Mouse (Mus musculus) adrenal gland, postnatal 10 days (tissue): ENCODE data around the gene Wars. TPM values are rescaled to one million over a fixed set of nuclear protein-coding genes. Genes with fewer than 3 reads are reported as not detected.

Source experiments
- DNase-seq: peaks from one replicate; pipeline ENCODE4 v3.0.0; 2021; ENCODE audit warnings: mixed read lengths
- total RNA-seq, 2 experiments: library from RNA; stranded (reverse); gene quantifications; 2 replicates each; pipeline ENCODE4 v1.2.3; 2021

Wars gene
- total RNA-seq, 2 experiments from 2014 or later: 48.8 to 51.5 TPM

DNA sequence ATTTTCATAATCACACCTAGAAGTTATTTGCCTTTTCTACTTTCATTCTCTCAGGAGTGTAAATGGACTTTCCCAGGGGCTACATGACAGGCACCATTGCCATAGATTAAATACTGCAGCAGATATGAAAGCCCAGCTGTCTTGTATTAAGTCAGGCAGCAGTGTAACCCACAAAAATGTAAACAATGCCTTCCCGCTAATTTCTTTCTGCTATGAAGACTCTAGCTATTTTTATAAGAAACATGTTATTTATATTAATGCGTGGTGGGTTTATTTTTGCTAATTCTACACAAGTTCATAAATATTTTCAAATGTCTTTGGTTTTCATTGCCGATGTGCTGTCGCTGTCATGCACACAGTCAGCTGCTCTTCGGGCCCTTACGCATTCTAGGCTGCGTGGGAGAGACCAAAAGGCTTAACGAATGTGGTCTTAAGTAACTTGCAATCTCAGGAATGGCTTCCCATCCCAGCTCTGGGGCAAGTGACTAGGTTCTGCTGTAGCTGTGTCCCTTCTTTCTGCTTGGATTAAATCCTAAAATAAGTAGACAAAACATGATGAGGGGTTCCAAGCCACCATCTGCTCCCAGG, 16.0 kb upstream of the Wars start:
- no peak for DNase-seq

DNA sequence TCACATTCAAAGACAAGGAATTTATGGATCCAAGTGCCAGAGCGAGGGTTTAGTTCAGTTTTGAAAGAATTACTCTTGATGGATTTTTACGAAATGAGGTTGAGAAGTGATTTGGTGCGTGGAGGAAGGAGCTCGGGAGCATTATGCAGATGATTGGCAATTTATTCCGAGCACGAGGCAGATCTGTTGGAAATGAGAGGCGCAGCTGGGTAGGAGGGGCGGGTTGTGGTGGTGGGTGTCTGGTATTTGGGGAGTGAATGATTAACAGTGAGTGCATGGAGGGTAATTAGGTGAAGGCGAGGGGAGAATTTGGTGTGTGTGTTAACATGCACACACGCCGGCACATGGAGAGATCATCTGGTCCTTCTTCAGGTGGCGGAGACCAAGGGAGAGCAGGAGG, 12.4 kb upstream of the Wars start:
- DNase-seq: no peak

DNA sequence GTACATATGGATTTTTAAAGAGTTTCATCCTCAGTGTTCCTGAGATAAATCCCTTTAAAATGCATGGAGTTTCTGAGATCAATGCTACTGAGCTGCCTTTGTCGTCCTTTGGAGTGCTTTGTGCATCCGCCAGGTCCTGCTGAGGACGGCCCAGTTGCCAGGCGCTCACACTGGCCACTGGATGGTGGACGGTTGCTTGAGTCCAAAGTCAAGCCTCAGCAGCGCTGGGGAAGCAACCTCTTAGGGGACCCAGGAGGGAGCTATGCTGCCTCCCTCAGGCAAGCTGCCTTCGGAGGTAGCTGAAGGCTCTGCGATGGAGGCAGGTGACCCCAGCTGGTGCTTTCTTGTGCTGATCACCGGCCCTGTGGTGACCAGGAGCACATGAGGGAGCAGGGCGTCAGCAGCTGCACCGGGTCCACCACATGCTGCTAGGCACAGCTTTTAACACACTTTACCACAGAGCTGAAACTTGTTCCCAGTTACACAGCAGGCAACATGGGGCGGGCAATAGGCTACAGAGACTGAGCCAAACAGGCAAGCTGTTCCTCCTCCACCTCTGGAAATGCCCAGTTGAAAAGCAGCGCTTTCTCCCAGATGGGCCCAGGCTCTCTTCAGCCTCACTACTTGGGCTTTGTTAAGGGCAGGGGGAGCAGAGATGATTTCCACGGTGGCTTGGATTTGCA, 11.8 kb upstream of the Wars start:
- no peak for DNase-seq

DNA sequence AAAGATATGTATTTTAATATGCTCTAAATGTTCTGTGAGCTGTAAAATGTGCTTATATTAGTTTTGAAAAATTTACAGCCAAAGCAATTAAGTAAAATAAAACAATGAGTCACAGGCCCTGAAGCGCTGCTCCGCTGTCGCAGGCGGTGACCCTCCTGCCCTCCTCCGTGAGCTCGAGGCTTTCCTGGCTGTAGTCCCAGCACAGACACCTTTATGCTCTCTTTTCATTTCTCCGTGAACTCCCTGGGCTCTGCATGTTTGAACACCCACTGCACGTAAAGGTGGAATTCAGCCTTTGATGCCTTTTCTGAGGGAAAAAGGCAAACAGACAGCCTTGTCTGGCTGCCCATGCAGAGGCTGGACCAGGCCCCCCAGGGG, 10.3 kb upstream of the Wars start:
- peak; percentile 23 for DNase-seq

DNA sequence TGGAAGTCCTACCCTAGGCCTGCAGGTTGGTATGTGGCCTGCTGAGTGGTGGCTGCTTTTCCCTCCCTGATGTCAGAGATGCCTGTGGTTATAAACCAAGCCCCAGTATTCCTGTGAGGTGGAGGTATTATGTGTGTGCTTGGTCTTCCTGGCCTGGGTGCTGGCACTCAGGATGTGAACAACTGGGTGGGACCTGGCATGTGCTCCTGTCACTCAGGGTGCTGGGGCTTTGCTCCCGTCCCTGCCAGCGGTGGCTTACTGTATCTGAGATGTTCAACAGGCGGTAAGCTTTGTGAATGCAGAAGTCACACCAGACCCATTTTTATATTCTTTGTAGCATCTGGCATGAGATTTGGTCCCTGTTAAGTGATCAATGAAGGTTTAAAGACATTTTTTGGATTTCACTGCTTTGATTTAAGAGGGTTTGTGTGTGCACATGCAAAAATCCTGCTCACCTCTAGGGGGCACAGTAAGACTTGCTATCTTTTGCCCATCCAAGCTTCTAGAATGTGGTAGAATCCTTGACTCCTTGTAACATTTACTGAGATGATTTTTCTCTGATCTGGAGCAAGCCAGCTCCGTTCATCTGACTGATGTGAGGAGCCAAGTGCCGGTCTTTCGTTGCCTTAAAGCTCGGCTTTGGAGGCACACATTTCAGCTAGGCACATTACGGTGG, 9.8 kb upstream of the Wars start:
- DNase-seq: peak; percentile 71

DNA sequence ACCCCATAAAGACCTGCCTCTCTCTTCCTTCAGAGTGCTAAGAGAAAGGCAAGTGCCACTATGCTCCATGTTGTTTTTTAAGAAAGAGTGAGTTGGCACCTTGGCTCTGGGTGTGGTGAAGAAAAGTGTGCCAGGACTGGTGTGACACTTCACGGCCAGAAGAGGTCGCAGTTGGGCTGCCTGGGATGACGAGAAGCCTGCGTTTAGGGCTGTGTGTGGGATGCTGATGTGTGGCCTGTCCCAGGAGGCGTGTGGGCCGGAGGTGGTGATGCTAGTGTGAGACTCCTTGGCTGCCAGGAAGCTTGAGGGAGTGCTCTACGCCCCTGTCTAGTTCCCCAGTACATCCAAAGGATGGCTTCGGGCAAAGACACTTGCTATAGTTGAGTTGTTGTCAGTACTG, 9.0 kb upstream of the Wars start:
- peak; percentile 65 for DNase-seq

DNA sequence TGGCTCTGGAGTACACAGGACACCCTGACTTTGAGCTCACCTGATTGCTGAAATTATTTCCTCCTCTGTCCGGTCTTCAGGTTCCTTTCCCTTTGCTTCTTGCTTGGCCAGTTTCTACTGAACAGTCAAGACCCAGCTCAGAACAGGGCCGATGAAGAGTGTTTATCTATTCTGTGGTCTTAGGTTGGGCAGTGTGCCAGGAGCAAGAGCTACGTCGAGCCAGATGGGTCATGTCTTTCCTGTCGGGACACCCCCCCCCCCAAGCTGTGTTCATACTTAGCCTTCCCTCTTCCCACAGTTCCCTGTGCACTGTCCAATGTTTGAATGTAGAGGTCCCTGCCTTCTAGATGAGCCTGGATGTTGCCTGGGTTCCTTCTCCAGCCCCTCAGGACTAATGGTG, 7.4 kb upstream of the Wars start:
- no peak for DNase-seq

DNA sequence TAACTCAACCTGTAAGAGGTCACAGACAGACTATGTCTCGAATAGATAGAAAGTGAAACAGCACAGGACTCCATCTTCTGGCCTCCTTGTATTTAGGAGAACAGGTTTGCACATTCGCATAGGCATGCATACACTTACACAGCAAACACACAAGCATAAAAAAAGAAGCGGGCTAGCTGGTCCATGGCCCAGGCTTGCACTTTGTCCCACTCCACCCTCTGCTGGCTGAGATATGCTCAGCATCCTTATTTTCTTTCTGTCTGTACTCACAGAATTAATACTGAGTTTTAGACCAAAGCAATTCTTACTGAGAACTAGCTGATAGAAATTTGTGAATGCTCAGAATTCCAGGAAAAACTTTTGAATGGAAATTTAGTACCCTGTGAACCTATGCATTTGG, 2.0 kb upstream of the Wars start:
- DNase-seq: peak; percentile 58

DNA sequence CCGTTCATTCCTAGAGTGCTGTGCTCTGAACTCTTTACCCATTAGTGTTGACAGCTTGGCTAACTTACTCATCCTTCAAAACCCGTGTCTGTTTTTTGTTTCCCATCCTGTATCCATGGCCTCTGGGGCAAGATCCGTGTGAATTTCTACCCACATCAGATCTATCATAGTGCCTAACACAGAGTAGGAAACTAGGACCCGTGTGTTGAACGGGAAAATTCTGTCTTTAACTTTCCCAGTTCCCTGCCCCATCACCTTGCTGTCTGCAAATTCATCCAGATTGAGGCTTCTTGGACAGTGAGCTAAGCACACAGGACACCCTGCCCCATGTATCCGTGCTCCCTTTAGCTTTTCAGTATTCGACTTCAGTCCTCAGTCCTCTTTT, 450 bp upstream of the Wars start:
- DNase-seq: no peak

DNA sequence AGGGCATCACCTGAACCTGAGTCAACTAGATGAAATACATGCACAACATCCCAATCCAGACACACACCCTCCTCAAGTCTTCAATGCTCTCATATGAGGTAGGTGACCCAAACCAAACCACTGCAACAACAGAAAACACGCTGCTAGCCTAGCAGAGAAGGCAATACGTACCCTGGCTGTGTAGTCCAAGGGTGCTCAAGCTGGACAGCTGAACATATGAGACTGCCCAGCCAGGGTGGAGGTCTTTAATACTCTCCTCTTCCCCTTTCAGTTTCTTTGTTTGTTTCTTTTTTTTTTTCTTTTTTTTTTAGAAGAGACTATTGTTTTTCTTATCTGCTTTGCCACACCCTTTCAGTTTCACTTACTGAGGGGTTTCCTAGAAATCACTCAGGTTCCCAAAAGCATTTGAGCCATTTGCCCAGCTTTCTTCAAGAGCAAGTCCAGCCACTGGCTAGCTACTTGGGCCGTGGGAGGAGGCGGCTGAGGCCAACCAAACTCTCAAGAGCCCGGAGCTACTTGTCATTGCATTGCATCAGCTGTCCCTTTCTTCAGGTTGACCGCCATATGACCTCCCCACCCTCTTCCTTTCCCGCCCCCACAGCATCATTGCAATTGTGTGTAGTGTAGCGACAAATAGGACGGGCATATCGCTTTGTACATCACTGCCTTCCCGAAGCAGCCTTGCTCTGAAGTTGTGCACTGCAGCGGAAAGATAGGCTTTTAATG, 822 bp downstream of the Wars start, which contains the start of gene Wdr25:
Gene Wdr25 (plus strand): TSS at position 643 of the 726 bp plus-strand sequence.
- no peak for DNase-seq

DNA sequence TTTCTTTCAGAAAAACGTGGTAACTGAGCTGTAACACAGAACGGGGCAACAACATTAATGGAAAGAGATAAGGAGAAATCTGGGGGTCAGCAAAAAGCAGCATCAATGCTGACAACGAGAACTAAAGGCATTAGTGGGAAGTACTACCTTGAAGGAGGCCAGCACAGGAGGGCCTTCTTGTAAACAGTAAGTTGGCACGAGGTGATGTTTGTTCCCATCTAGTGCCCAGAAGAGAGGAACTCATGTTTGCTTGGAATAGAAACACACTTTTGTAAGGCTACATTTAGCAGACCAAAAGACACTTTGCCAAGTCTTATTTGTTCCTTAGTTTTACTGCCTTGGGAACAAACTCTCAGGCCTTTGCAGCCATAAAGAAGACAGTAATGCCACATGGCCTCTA, 5.3 kb downstream of the Wars start:
- DNase-seq: no peak

DNA sequence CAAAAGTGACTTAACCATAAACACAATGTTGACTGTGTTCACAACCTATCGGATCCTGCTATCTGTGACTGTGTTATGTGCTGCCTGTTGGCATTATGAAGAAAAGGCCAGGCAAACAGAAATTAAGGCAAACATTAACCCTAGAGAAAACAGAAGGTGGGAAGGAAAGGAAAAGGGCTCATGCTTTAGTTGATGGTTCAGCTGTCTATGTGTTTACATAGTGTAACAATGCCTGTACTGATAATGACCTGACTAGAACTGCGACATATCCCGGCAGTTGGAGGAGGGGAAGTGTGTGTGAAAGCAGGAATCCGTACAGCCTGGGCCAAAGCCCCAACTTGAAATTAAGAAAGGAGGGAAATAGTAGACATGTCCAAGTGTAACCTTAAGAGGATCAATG, 6.9 kb downstream of the Wars start:
- DNase-seq: no peak

DNA sequence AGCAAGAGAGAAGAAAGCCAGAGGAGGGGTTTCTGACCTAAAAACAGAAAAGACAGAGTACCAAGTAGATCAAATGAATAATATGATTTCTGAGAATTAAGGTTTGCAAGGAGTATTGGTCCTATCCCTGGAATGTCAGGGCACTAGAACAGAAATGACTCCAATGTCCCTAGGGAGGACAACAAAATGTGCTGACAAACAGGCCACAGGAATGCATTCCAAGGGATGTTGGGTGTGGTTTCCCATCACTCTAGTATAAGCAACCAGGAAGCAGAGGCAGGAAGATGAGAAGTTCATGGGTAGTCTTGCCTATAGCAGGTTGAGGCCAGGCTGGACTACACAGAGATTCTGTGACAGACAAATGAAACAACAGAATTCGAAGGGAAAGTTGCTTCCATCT, 8.1 kb downstream of the Wars start:
- DNase-seq: no peak

DNA sequence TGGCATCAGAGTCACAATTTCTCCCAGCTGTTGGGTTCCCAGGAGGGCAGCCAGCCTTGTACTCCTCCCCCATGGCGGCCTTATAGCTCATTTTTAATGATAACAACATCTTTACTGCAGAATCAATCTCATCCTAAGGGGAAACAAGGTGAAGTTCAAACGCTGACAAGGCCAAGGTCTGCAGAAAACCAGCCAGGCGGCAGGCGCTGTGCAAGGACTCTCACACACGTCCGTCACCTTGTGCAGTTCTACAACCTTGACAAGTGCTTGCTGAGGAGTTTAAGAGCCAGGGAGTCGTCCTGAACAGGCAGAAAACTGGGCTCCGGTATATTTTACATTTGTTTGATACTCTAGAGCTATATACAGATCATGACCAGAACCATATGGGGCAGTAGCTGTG, 11.2 kb downstream of the Wars start:
- DNase-seq: peak; percentile 49

DNA sequence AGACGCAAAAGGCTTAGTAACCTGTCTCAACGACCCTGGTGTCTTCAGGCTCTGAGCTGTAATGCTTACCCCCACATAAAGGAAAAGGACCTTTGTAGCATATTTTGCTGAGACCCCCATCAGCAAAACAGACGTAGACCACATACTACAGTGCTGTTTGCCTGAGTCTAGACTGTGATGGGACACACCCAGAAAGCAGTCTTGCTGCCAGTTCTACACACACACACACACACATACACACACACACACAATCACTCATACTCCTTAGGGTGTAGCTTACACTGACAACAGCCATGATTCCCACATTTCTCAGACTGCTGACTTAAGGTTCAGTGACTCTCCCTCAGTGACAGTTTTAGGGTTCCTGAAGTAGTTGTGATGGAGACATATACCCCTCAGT, 12.8 kb downstream of the Wars start:
- no peak for DNase-seq

DNA sequence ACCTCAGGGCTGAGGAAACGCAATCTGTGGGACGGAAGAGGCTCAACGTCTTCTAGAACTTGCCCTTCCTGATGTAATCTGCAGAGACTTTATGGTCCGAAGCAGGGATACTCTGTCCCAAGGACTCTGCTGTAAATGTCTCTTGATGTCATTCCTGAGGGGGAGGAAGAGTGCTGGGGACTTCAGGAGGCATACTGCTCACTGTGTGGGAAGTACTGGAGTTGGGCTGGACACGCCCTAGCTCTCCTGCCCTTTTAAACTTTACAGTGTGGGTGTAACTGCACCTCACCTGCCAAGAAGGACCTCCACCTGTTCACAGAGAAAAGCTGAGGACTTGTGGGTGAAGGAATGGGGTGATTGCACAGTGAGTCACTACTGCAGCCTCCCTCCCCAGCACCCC, 13.4 kb downstream of the Wars start:
- no peak for DNase-seq

DNA sequence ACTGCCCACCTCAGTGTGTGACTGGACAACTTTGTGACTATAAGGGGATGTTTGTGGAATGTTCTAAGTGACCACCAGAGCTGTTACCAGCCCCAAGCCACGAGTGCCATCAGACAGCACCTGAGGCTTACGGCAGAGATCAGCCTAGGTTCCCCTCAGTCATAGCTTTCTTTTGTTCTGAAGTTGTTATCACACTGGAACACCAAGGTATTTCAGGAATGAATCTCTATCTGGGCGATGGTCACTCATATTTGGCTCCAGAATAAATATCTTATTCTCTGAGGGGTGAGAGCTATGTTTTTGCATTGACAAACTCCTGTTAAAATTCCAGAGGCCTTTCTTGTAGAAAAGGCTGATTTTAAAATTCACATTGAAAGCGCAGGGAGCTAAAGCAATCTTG, 14.8 kb downstream of the Wars start:
- DNase-seq: no peak

DNA sequence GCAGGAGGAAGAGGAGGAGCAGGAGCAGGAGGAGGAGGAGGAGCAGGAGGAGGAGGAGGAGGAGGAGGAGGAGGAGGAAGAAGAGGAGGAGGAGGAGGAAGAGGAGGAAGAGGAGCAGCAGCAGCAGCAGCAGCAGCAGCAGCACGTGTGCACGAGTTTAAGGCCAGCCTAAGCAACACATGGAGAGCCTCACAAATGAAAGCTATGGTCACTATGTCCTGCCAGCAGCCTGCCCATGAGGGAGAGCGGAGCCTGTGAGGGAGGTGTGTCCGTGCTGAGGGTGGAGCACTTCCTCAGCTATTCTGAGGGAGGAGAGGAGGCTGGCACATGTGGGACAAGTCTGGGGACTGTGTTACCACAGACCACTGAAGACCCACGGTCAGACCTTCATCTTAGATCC, 20.9 kb downstream of the Wars start:
- DNase-seq: no peak

DNA sequence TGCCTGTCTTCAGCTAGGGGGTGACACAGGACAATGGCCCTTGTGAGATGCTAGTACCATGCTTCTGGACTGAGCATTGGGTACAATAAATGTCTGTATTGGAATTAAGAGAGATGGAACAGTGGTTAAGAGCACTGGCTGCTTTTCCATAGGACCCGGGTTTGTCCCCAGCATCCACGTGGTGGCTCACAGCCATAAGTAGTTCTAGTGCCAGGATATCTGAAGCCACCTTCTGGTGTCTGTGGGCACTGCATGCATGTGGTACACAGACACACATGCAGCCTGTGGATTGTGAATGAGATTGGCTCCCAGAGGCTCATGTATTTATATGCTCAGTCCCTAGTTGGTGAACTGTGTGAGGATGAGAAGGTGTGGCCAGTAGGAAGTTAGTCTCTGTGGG, 24.4 kb downstream of the Wars start:
- DNase-seq: no peak

DNA sequence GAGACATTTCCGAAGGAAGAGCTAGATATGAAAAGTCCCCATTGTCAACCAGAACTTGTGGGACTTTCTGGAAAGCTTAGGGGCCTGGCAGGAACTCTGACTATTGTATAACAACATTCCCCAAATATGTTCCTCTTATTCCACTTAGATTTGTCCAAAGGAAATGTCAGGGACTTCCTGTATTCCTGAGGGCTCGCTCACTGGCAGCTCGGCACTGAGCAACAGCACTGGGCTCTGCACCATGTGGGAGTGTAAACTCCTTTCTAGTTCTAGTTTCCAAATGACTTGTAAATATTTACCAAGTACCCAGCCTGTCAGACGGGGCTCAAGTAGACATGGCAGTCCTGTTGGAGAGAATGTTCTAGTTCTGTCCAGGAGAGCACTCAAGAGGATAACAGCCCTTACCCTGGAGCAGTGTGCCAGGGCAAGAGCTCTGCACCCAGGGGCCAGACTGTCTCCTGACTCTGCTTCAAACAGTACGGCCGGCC, 28.9 kb downstream of the Wars start:
- no peak for DNase-seq

DNA sequence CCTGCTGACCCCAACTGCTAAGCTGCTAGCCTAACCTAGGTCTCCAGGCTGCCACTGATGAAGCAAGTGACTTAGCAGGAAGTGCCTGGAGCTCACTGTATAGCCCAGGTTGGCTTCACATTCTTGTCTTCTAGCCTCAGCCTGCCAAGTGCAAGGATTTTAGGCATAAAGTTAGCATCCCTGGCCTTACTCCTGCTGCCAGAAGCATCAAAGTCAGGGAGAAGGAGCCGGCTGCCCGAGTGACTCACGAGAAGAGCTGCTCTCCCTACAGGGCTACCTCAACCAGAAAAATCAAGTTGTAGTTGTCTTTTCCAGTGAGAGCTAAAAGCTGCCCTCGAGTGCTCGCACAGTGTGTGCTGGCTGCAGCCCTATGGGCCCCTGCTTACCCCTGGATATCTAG, 35.5 kb downstream of the Wars start:
- DNase-seq: no peak

DNA sequence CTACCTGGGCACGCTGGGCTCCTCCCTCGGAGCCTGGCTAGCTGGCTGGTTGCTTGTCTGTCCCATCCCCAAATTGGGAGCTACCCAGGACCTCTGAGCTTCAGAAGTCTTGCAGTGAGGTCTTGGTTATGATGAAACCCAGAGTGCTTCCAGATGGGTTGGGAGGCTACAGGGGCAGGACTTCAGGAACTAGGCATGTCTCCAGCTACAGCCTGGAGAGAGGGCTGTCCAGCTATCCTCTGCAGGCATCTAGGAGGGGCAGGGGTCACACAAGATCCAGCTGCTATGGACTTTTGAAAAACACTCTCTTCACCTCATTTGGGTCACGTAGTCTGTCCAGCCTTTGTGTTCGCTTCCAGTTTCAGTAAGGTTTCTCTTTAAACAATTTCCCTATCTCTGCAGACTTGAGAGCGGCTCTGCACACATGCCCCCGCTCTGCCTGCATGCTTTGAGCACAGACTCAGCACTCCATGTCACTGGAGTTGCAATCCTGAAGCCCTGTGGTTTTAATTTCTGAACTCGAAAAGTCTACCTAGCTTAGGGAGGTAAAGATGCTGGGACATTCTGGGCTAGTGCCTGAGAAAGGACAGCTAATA, 36.3 kb downstream of the Wars start:
- no peak for DNase-seq

DNA sequence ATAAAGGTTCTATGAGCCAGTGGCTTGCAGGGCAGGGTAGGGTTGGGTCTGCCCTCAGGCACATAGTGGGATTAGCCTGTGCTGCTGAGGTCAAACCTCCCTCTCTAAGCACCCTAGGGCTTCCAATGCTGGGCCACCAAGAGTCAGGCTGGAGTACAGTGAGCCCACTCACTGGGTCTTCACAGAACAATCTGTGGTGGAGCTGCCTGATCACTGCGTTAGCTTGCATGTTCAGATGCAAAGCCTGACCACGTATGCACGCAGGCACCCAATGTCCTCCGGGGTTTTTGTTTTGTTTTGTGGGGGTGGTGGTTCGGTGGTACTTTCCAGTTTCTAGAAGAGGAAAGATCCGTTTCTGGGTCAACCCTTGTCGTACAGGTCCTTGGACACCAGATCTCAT, 36.9 kb downstream of the Wars start:
- no peak for DNase-seq
